Mouse (Mus musculus) hindbrain, postnatal 0 days (tissue): ENCODE measurements around the gene Dbn1. TPM values are rescaled to one million over a fixed set of nuclear protein-coding genes. Genes with fewer than 3 reads are reported as not detected.
"Not testable (repeated sequence)": the region's sequence is repeated elsewhere in the genome, so short reads cannot be mapped to it uniquely, and the experiment has no call there.

Experiments used
- ATAC-seq: fragments of 200-750 bp; cut with Nextera tagmentation; 2 replicates; pipeline ENCODE4 v1.8.0; 2017; ENCODE audit warnings: mild to moderate bottlenecking, moderate TSS enrichment, moderate library complexity
- DNase-seq: peaks from one replicate; pipeline ENCODE4 v3.0.0-alpha.2; 2015; ENCODE audit warnings: low spot score
- H3K27ac ChIP-seq: fragments of 300-500 bp; sonication (generic); 2 replicates; pipeline ENCODE4 v1.5.1; 2014; ENCODE audit warnings: mild to moderate bottlenecking
- H3K27me3 ChIP-seq: fragments of 300-500 bp; sonication (generic); 2 replicates; pipeline ENCODE4 v1.6.1; 2014; ENCODE audit warnings: low read length, mixed read lengths; ENCODE audit not compliant: insufficient read depth
- H3K36me3 ChIP-seq: fragments of 300-500 bp; sonication (generic); 2 replicates; pipeline ENCODE4 v1.6.1; 2014; ENCODE audit warnings: low read length, mixed read lengths; ENCODE audit not compliant: insufficient read depth
- H3K4me1 ChIP-seq: fragments of 300-500 bp; sonication (generic); 2 replicates; pipeline ENCODE4 v1.6.1; 2014; ENCODE audit warnings: antibody characterized with exemption, low read length, mixed read lengths; ENCODE audit not compliant: insufficient read depth
- H3K4me2 ChIP-seq: fragments of 300-500 bp; sonication (generic); 2 replicates; pipeline ENCODE4 v1.6.1; 2014; ENCODE audit warnings: low read depth, mild to moderate bottlenecking, low read length, moderate library complexity, mixed read lengths
- H3K4me3 ChIP-seq: fragments of 300-500 bp; sonication (generic); 2 replicates; pipeline ENCODE4 v1.5.1; 2014; ENCODE audit warnings: low read length
- H3K9ac ChIP-seq: fragments of 300-500 bp; sonication (generic); replicated peaks from 2 replicates; pipeline ENCODE4 v1.6.1; 2014; ENCODE audit warnings: mild to moderate bottlenecking, low read length, moderate library complexity, mixed read lengths
- H3K9me3 ChIP-seq: fragments of 300-500 bp; sonication (generic); 2 replicates; pipeline ENCODE4 v1.6.1; 2016; ENCODE audit warnings: low read length, mixed read lengths
- CTCF ChIP-seq: IDR thresholded peaks from 2 replicates; pipeline ENCODE4 v1.5.1; 2016; ENCODE audit warnings: antibody characterized with exemption, control low read depth, low read depth
- WGBS: fragments of 180-500 bp; shearing (Covaris S2); extraction: QIAGEN DNeasy Blood & Tissue Kit; methylation state at CpG from one replicate; pipeline ENCODE4 v1.1.7; 2014; 5-methylcytosine and 5-hydroxymethylcytosine counted together
- polyA plus RNA-seq: library from polyadenylated mRNA; unstranded; fragments of >200 nt; fragmentation: Nextera tagmentation; extraction: Ambion mirVana; gene quantifications from 2 replicates; pipeline ENCODE4 v1.2.1, GENCODE M21; 2015
- total RNA-seq: library from RNA; depleted of rRNA; stranded (reverse); fragments of >200 nt; gene quantifications from 2 replicates; pipeline ENCODE4 v1.2.3, GENCODE M21; 2014

Gene Dbn1
- total and polyA plus RNA-seq, 2 experiments from 2014 or later, result 369 to 442 TPM

- no peak overlapping the region for H3K9ac ChIP-seq
- TF ChIP-seq CTCF, result no peak
- ATAC-seq (no peak), DNase-seq (no peak)
- no peaks in the 10 kb centered on the region for H3K9me3 ChIP-seq
- peaks cover 17% of the 10 kb centered on the region; the same call in 1 of the 2 replicates for H3K36me3 ChIP-seq
- H3K27ac ChIP-seq, result no peak overlapping the region
- H3K4me1 ChIP-seq, result peaks cover 21% of the 10 kb centered on the region
- no peak overlapping the region for H3K4me2 ChIP-seq
- no peak overlapping the region for H3K4me3 ChIP-seq
- WGBS, result 48% methylated on average over 3 of the region's 3 CpGs
- no peaks in the 10 kb centered on the region for H3K27me3 ChIP-seq
Measured at GRCm38 (mm10) chr13:55447543-55447943, 40.4 kb downstream of the Dbn1 start.

GRCm38 (mm10) chr13:55446483-55447105, 41.3 kb downstream of the Dbn1 start:
- peak overlapping the region; percentile 90 for H3K4me2 ChIP-seq

GRCm38 (mm10) chr13:55445361-55446091, 42.4 kb downstream of the Dbn1 start:
- Histone ChIP-seq H3K4me2 (peak overlapping the region; percentile 90), H3K9ac (peak overlapping the region; percentile 87), H3K27ac (peak overlapping the region; percentile 94), H3K4me1 (peaks cover 21% of the 10 kb centered on the region), H3K4me3 (peak overlapping the region; percentile 80), H3K27me3 (no peaks in the 10 kb centered on the region), H3K36me3 (no peaks in the 10 kb centered on the region), H3K9me3 (no peaks in the 10 kb centered on the region)
- no peak; the same call in 1 of the 2 replicates for ATAC-seq
- no peak for DNase-seq
- under 1% methylated on average over 62 of the region's 66 CpGs for WGBS
- TF ChIP-seq CTCF, result peak; percentile 28; the same call in 1 of the 2 replicates

More at GRCm38 (mm10) chr13:55446483-55447105, 41.3 kb downstream of the Dbn1 start:
- no peak for ATAC-seq
- TF ChIP-seq CTCF, result no peak
- 89% methylated on average over 6 of the region's 6 CpGs for WGBS
- DNase-seq, result no peak
- Histone ChIP-seq H3K27me3 (no peaks in the 10 kb centered on the region), H3K9me3 (no peaks in the 10 kb centered on the region), H3K27ac (no peak overlapping the region), H3K4me3 (peak overlapping the region; percentile 80; the same call in 1 of the 2 replicates), H3K36me3 (peaks cover 9% of the 10 kb centered on the region; the same call in 1 of the 2 replicates), H3K4me1 (peaks cover 21% of the 10 kb centered on the region), H3K9ac (peak overlapping the region; percentile 87; the same call in 1 of the 2 replicates)

GRCm38 (mm10) chr13:55444937-55445315, 43.0 kb downstream of the Dbn1 start, which contains the start of gene Grk6:
Gene Grk6 (plus strand): TSS chr13:55445072.
- no peak for TF ChIP-seq CTCF
- under 1% methylated on average over 34 of the region's 35 CpGs for WGBS
- no peaks in the 10 kb centered on the region for H3K27me3 ChIP-seq
- H3K4me1 ChIP-seq, result peaks cover 21% of the 10 kb centered on the region
- ATAC-seq (peak; percentile 97), DNase-seq (peak; percentile 100)
- H3K4me2 ChIP-seq, result peak within 1 kb of the TSS; percentile 90
- peak within 1 kb of the TSS; percentile 94 for H3K27ac ChIP-seq
- peak within 1 kb of the TSS; percentile 87 for H3K9ac ChIP-seq
- H3K9me3 ChIP-seq, result no peaks in the 10 kb centered on the region
- no peaks in the 10 kb centered on the region for H3K36me3 ChIP-seq
- H3K4me3 ChIP-seq, result peak within 1 kb of the TSS; percentile 80

- H3K4me1 ChIP-seq, result peaks cover 21% of the 10 kb centered on the region
- peak; percentile 80 for DNase-seq
- peak; percentile 72 for ATAC-seq
- H3K4me2 ChIP-seq, result peak overlapping the region; percentile 70
- WGBS, result 2% methylated on average over 33 of the region's 33 CpGs
- peak overlapping the region; percentile 54 for H3K9ac ChIP-seq
- no peaks in the 10 kb centered on the region for H3K27me3 ChIP-seq
- H3K4me3 ChIP-seq, result peak overlapping the region; percentile 80
- H3K36me3 ChIP-seq, result no peaks in the 10 kb centered on the region
- no peaks in the 10 kb centered on the region for H3K9me3 ChIP-seq
- TF ChIP-seq CTCF, result no peak
- H3K27ac ChIP-seq, result peak overlapping the region; percentile 94
Measured at GRCm38 (mm10) chr13:55444286-55444936, 43.5 kb downstream of the Dbn1 start.

GRCm38 (mm10) chr13:55443799-55444285, 44.1 kb downstream of the Dbn1 start:
- no peaks in the 10 kb centered on the region for H3K27me3 ChIP-seq
- ATAC-seq (no peak), DNase-seq (no peak)
- H3K9me3 ChIP-seq, result no peaks in the 10 kb centered on the region
- peak overlapping the region; percentile 54; the same call in 1 of the 2 replicates for H3K9ac ChIP-seq
- peaks cover 21% of the 10 kb centered on the region for H3K4me1 ChIP-seq
- no peaks in the 10 kb centered on the region for H3K36me3 ChIP-seq
- H3K4me2 ChIP-seq, result peak overlapping the region; percentile 70
- TF ChIP-seq CTCF, result no peak
- peak overlapping the region; percentile 94; the same call in 1 of the 2 replicates for H3K27ac ChIP-seq
- WGBS, result 41% methylated on average over 9 of the region's 9 CpGs
- peak overlapping the region; percentile 80 for H3K4me3 ChIP-seq

- not testable (repeated sequence) for H3K4me1 ChIP-seq, H3K36me3 ChIP-seq, H3K27ac ChIP-seq, ATAC-seq, DNase-seq, H3K4me2 ChIP-seq, H3K9me3 ChIP-seq, H3K9ac ChIP-seq, H3K27me3 ChIP-seq, H3K4me3 ChIP-seq
- 86% methylated on average over 15 of the region's 15 CpGs for WGBS
Measured at GRCm38 (mm10) chr13:55437111-55437629, 50.7 kb downstream of the Dbn1 start.
